32 mouse cellular contexts compared by ENCODE assay signal in genomic region chr4:134602610-134603009, GRCm38 (mm10). TPM values are rescaled to one million over a fixed set of nuclear protein-coding genes. Genes with fewer than 3 reads are reported as not detected.
A peak's percentile ranks its signal among the peaks of the same experiment; 100 is the strongest.
DNase-seq lines count a peak whose midpoint lies in the region; ATAC-seq and TF ChIP-seq lines count a peak whose summit lies in the region.
"Had no signal": no experiment of that assay in that cellular context is flagged by ENCODE, and none has a peak within 500 bp of the region (broad histone marks: within the 10 kb centered on the region; RNA-seq: fewer than 3 reads in every experiment).

No protein-coding gene starts in this region.

- TF ChIP-seq POLR2A in MEL (IDR thresholded peaks at IDR 0.05; ENCODE audit: control insufficient read depth in 1 of 2, insufficient read depth in 1 of 2, low read depth in 1 of 2, low read length in 2 of 2, poor library complexity in 1 of 2) = no peak

- ATAC-seq in megakaryocyte, adult 5-6 weeks (ENCODE audit: poor library complexity, severe bottlenecking) = no peak
- no peak for ATAC-seq in liver, embryonic 15.5 days (ENCODE audit: insufficient read depth)
- ATAC-seq: activated CD4-positive, CD25-positive, alpha-beta regulatory T cell, adult 4 months; CD4-positive, CD25-positive, alpha-beta regulatory T cell, adult 4 months; forebrain, embryonic 16.5 days; inflammation-experienced regulatory T-cells, adult 6 months had no signal

- no peak for TF ChIP-seq RAD21 in MEL (IDR thresholded peaks at IDR 0.05; ENCODE audit: low read depth, low read length)

- H3K9me3 ChIP-seq in heart, embryonic 10.5 days = no peaks in the 10 kb centered on the region
- no peaks in the 10 kb centered on the region for H3K9me3 ChIP-seq in megakaryocyte, embryonic 14.5 days
- no peaks in the 10 kb centered on the region for H3K9me3 ChIP-seq in MEL (replicated peaks; ENCODE audit: insufficient read depth, low read length)
- H3K9me3 ChIP-seq in liver, embryonic 15.5 days (replicated peaks) = no peaks in the 10 kb centered on the region
- H3K9me3 ChIP-seq: heart, embryonic 15.5 days; hindbrain, embryonic 15.5 days; kidney, embryonic 15.5 days; limb, embryonic 10.5 days; limb, embryonic 15.5 days; lung, embryonic 15.5 days; neural tube, embryonic 12.5 days had no signal

- H3K27me3 ChIP-seq in heart, embryonic 10.5 days (ENCODE audit: insufficient read depth, poor library complexity, severe bottlenecking) = no peaks in the 10 kb centered on the region
- peaks cover 90% of the 10 kb centered on the region for H3K27me3 ChIP-seq in megakaryocyte, embryonic 14.5 days (replicated peaks)
- no peaks in the 10 kb centered on the region for H3K27me3 ChIP-seq in MEL (ENCODE audit: control insufficient read depth in 1 of 2, insufficient read depth in 2 of 2, low read length in 2 of 2)
- H3K27me3 ChIP-seq in liver, embryonic 15.5 days = no peaks in the 10 kb centered on the region
- H3K27me3 ChIP-seq: heart, embryonic 15.5 days; hindbrain, embryonic 15.5 days; kidney, embryonic 15.5 days; limb, embryonic 15.5 days; lung, embryonic 15.5 days; neural tube, embryonic 12.5 days had no signal

- no peaks in the 10 kb centered on the region for H3K79me2 ChIP-seq in MEL (ENCODE audit: control insufficient read depth, insufficient read depth, low read length, poor library complexity)

- H3K4me2 ChIP-seq in liver, embryonic 15.5 days = peak overlapping the region; percentile 30
- H3K4me2 ChIP-seq: heart, embryonic 15.5 days; hindbrain, embryonic 15.5 days; kidney, embryonic 15.5 days; limb, embryonic 15.5 days; lung, embryonic 15.5 days; midbrain, embryonic 11.5 days; neural tube, embryonic 12.5 days had no signal

- H3K27ac ChIP-seq in heart, embryonic 10.5 days = 0 out of 2 replicates have a peak overlapping the region, but pooled peaks have one; percentile 24
- H3K27ac ChIP-seq in MEL (ENCODE audit: control insufficient read depth, low read depth, low read length) = peak overlapping the region; percentile 30
- no peak overlapping the region for H3K27ac ChIP-seq in liver, embryonic 15.5 days (replicated peaks)
- H3K27ac ChIP-seq: heart, adult 2 months; heart, embryonic 15.5 days; hindbrain, embryonic 15.5 days; kidney, embryonic 15.5 days; limb, embryonic 15.5 days; lung, embryonic 15.5 days; neural tube, embryonic 12.5 days had no signal

- TF ChIP-seq EP300 in MEL (IDR thresholded peaks at IDR 0.05; ENCODE audit: low read depth in 1 of 2, low read length in 2 of 2) = peak; percentile 36 to 64; a peak in 3 of 4 replicates

- TF ChIP-seq CTCF in MEL (IDR thresholded peaks at IDR 0.05 in 2 of 3, conservative IDR thresholded peaks at IDR 0.05 in 1 of 3; ENCODE audit: control insufficient read depth in 1 of 3, insufficient read depth in 1 of 3, low read depth in 2 of 3, low read length in 3 of 3, poor library complexity in 1 of 3, severe bottlenecking in 1 of 3) = no peak

- no peak overlapping the region for H3K4me3 ChIP-seq in heart, embryonic 10.5 days
- H3K4me3 ChIP-seq in megakaryocyte, embryonic 14.5 days (replicated peaks) = peak overlapping the region; percentile 17
- no peak overlapping the region for H3K4me3 ChIP-seq in MEL (ENCODE audit: control insufficient read depth in 1 of 2, insufficient read depth in 1 of 2, low read depth in 2 of 2, low read length in 2 of 2)
- no peak overlapping the region for H3K4me3 ChIP-seq in liver, embryonic 15.5 days (replicated peaks)
- H3K4me3 ChIP-seq: gastrocnemius, adult 2 months; heart, adult 2 months; heart, embryonic 15.5 days; hindbrain, embryonic 15.5 days; kidney, embryonic 15.5 days; limb, embryonic 10.5 days; limb, embryonic 15.5 days; lung, embryonic 15.5 days; myocyte; neural tube, embryonic 12.5 days had no signal

- no peaks in the 10 kb centered on the region for H3K36me3 ChIP-seq in heart, embryonic 10.5 days
- no peaks in the 10 kb centered on the region for H3K36me3 ChIP-seq in megakaryocyte, embryonic 14.5 days (replicated peaks; ENCODE audit: low read length)
- H3K36me3 ChIP-seq in MEL (ENCODE audit: control insufficient read depth in 1 of 2, insufficient read depth in 2 of 2, low read length in 2 of 2) = peaks cover 0 to 26% of the 10 kb centered on the region in 2 experiments; a peak in 2 of 4 replicates
- no peaks in the 10 kb centered on the region for H3K36me3 ChIP-seq in liver, embryonic 15.5 days (replicated peaks)
- H3K36me3 ChIP-seq: heart, embryonic 15.5 days; hindbrain, embryonic 15.5 days; kidney, embryonic 15.5 days; limb, embryonic 10.5 days; limb, embryonic 15.5 days; lung, embryonic 15.5 days; neural tube, embryonic 12.5 days had no signal

- 68% methylated on average over 3 of the region's 3 CpGs for WGBS in heart, embryonic 10.5 days
- 20% methylated on average over 3 of the region's 3 CpGs for WGBS in liver, embryonic 15.5 days (ENCODE audit: insufficient replicate concordance)

- no peak for DNase-seq in heart, embryonic 10.5 days (ENCODE audit: low spot score)
- DNase-seq in heart, adult 8-10 months (ENCODE audit: low spot score) = no peak
- DNase-seq in MEL (ENCODE audit: low read depth, low spot score) = peak; percentile 43
- no peak for DNase-seq in lung, postnatal 14 days
- DNase-seq in thymus, postnatal 10 days (ENCODE audit: low spot score in 2 of 2) = no peak
- DNase-seq: adrenal gland, adult 2 months; adrenal gland, postnatal 36 days; cerebellum, adult 2 months; cerebellum, postnatal 25 days; gastrocnemius, adult 2 months; gastrocnemius, postnatal 36 days; heart, adult 2 months; heart, postnatal 4 days; kidney, adult 11 months; thymus, adult 2 months; thymus, postnatal 4 days had no signal

- H3K9ac ChIP-seq in MEL (ENCODE audit: control insufficient read depth, low read depth, low read length, poor library complexity, severe bottlenecking) = no peak overlapping the region
- no peak overlapping the region for H3K9ac ChIP-seq in liver, embryonic 15.5 days
- H3K9ac ChIP-seq: hindbrain, embryonic 15.5 days; kidney, embryonic 15.5 days; limb, embryonic 15.5 days; lung, embryonic 15.5 days; neural tube, embryonic 12.5 days had no signal

- peaks cover 76% of the 10 kb centered on the region for H3K4me1 ChIP-seq in heart, embryonic 10.5 days
- peaks cover 73% of the 10 kb centered on the region for H3K4me1 ChIP-seq in megakaryocyte, embryonic 14.5 days
- peaks cover 7 to 42% of the 10 kb centered on the region in 2 experiments for H3K4me1 ChIP-seq in MEL (ENCODE audit: control insufficient read depth in 1 of 2, insufficient read depth in 2 of 2, low read length in 2 of 2)
- H3K4me1 ChIP-seq in liver, embryonic 15.5 days (replicated peaks) = peaks cover 46% of the 10 kb centered on the region

TF ChIP-seq in MEL, 35 proteins besides CTCF, POLR2A, EP300 and RAD21:
- TF ChIP-seq MAX (IDR thresholded peaks at IDR 0.05; ENCODE audit: low read length) (no peak), BHLHE40 (IDR thresholded peaks at IDR 0.05; ENCODE audit: borderline replicate concordance, low read depth, low read length) (no peak), GATA1 (IDR thresholded peaks at IDR 0.05; ENCODE audit: low read depth, low read length) (peak; percentile 69), USF1 (IDR thresholded peaks at IDR 0.05; ENCODE audit: low read depth, low read length) (no peak), MXI1 (IDR thresholded peaks at IDR 0.05; ENCODE audit: low read depth, low read length) (no peak), NRF1 (IDR thresholded peaks at IDR 0.05; ENCODE audit: insufficient read depth, low read depth, low read length, poor library complexity, severe bottlenecking) (no peak), TAL1 (IDR thresholded peaks at IDR 0.05; ENCODE audit: low read length) (peak; percentile 63), CHD1 (IDR thresholded peaks at IDR 0.05; ENCODE audit: low read depth, low read length) (no peak), TBP (IDR thresholded peaks at IDR 0.05; ENCODE audit: low read depth, low read length) (no peak), TCF12 (IDR thresholded peaks at IDR 0.05; ENCODE audit: low read depth, low read length) (peak; percentile 71), UBTF (IDR thresholded peaks at IDR 0.05; ENCODE audit: borderline replicate concordance, insufficient read depth, low read depth, low read length) (no peak), CHD2 (IDR thresholded peaks at IDR 0.05; ENCODE audit: low read length) (no peak)

RNA-seq across cellular contexts. Expression of gene Selenon, which starts 50.6 kb away (rescaled TPM):
- polyA plus RNA-seq in heart, embryonic 10.5 days (2016; fragmentation: Nextera tagmentation; extraction: Ambion mirVana) = 8.0 and 9.0 TPM in 2 replicates
- 10 to 100 TPM; 17.1 to 20.4 (median 19.4) TPM for total RNA-seq in heart, adult 8-10 months (2022)
- 7.1 and 9.1 TPM in 2 replicates for polyA plus RNA-seq in megakaryocyte, embryonic 14.5 days (2012; ENCODE audit: insufficient read depth, low replicate concordance)
- 24.9 and 25.4 TPM in 2 replicates for total RNA-seq in megakaryocyte, adult 5-6 weeks (2015)
- total RNA-seq in megakaryocyte, adult 5-6 weeks (2017) = 6.3 and 8.2 TPM in 2 replicates
- 2.2 and 2.9 TPM in 2 replicates for total RNA-seq in MEL (2012; rRNA removed)
- polyA plus RNA-seq in MEL (2012; ENCODE audit: insufficient read depth in 1 of 2, insufficient read length in 2 of 2, low read depth in 1 of 2, low replicate concordance in 2 of 2, missing spikeins in 1 of 2) = 10 to 100 TPM in 1 of 2 experiments, not detected in 1; 16.3 TPM
- polyA plus RNA-seq in liver, embryonic 15.5 days (2015; fragmentation: Nextera tagmentation; extraction: Ambion mirVana) = 4.1 and 6.6 TPM in 2 replicates
